Mouse (Mus musculus) hindbrain, embryonic 13.5 days (tissue): Measurements from ENCODE around the gene Clk4. TPM values are rescaled to one million over a fixed set of nuclear protein-coding genes. Genes with fewer than 3 reads are reported as not detected.

ENCODE experiments used
- ATAC-seq: fragments of 200-750 bp; cut with Nextera tagmentation; 2 replicates; pipeline ENCODE4 v1.8.0; 2017; ENCODE audit warnings: moderate TSS enrichment; ENCODE audit not compliant: low FRiP score
- H3K27ac ChIP-seq: fragments of 300-500 bp; sonication (generic); 2 replicates; pipeline ENCODE4 v1.5.1; 2015; ENCODE audit warnings: inconsistent platforms, mild to moderate bottlenecking, moderate library complexity
- H3K27me3 ChIP-seq: fragments of 300-500 bp; sonication (generic); 2 replicates; pipeline ENCODE4 v1.6.1; 2015; ENCODE audit warnings: mild to moderate bottlenecking, inconsistent platforms
- H3K36me3 ChIP-seq: fragments of 300-500 bp; sonication (generic); 2 replicates; pipeline ENCODE4 v1.6.1; 2015; ENCODE audit warnings: mild to moderate bottlenecking, inconsistent platforms
- H3K4me1 ChIP-seq: fragments of 300-500 bp; sonication (generic); replicated peaks from 2 replicates; pipeline ENCODE4 v1.6.1; 2015; ENCODE audit warnings: inconsistent platforms
- H3K4me2 ChIP-seq: fragments of 300-500 bp; sonication (generic); 2 replicates; pipeline ENCODE4 v1.6.1; 2015; ENCODE audit warnings: inconsistent platforms, mild to moderate bottlenecking, moderate library complexity
- H3K4me3 ChIP-seq: fragments of 300-500 bp; sonication (generic); 2 replicates; pipeline ENCODE4 v1.5.1; 2015; ENCODE audit warnings: mild to moderate bottlenecking, inconsistent platforms
- H3K9ac ChIP-seq: fragments of 300-500 bp; sonication (generic); 2 replicates; pipeline ENCODE4 v1.6.1; 2015; ENCODE audit warnings: mild to moderate bottlenecking, inconsistent platforms
- H3K9me3 ChIP-seq: fragments of 300-500 bp; sonication (generic); 2 replicates; pipeline ENCODE4 v1.6.1; 2016; ENCODE audit warnings: inconsistent platforms
- WGBS: fragments of 180-500 bp; shearing (Covaris S2); methylation state at CpG from one replicate; pipeline ENCODE4 v1.1.7; 2015; 5-methylcytosine and 5-hydroxymethylcytosine counted together
- polyA plus RNA-seq: library from polyadenylated mRNA; unstranded; fragments of >200 nt; fragmentation: Nextera tagmentation; extraction: Ambion mirVana; gene quantifications from 2 replicates; pipeline ENCODE4 v1.2.1, GENCODE M21; 2015

The Clk4 gene
- polyA plus RNA-seq, 1 experiment from 2014 or later = 150 TPM

- Histone ChIP-seq H3K9ac (no peak overlapping the region), H3K27me3 (no peaks in the 10 kb centered on the region), H3K4me1 (no peaks in the 10 kb centered on the region), H3K36me3 (no peaks in the 10 kb centered on the region), H3K27ac (no peak overlapping the region), H3K9me3 (0 out of 2 replicates have a peak, but pooled peaks cover 5% of the 10 kb centered on the region), H3K4me3 (no peak overlapping the region), H3K4me2 (no peak overlapping the region)
- ATAC-seq = no peak
These were observed 59.1 kb downstream of the Clk4 start for GRCm38 (mm10) chr11:51320609-51321008.

GRCm38 (mm10) chr11:51326908-51327307 lies 65.4 kb downstream of the Clk4 start:
- Histone ChIP-seq H3K27ac (no peak overlapping the region), H3K4me2 (no peak overlapping the region), H3K9me3 (no peaks in the 10 kb centered on the region), H3K4me3 (no peak overlapping the region), H3K36me3 (no peaks in the 10 kb centered on the region), H3K27me3 (no peaks in the 10 kb centered on the region), H3K4me1 (no peaks in the 10 kb centered on the region), H3K9ac (no peak overlapping the region)
- WGBS = 60% methylated on average over 6 of the region's 6 CpGs
- no peak for ATAC-seq

GRCm38 (mm10) chr11:51328387-51328942 lies 66.9 kb downstream of the Clk4 start:
- Histone ChIP-seq H3K9me3 (no peaks in the 10 kb centered on the region), H3K27ac (no peak overlapping the region), H3K9ac (no peak overlapping the region), H3K4me2 (no peak overlapping the region), H3K36me3 (no peaks in the 10 kb centered on the region), H3K4me1 (no peaks in the 10 kb centered on the region), H3K27me3 (no peaks in the 10 kb centered on the region), H3K4me3 (no peak overlapping the region)
- 89% methylated on average over 12 of the region's 12 CpGs for WGBS
- ATAC-seq = no peak

GRCm38 (mm10) chr11:51329837-51330714 lies 68.5 kb downstream of the Clk4 start:
- ATAC-seq = no peak
- no peak overlapping the region for H3K4me2 ChIP-seq
- 82% methylated on average over 11 of the region's 11 CpGs for WGBS
- no peaks in the 10 kb centered on the region for H3K36me3 ChIP-seq
- no peak overlapping the region for H3K4me3 ChIP-seq
- no peaks in the 10 kb centered on the region for H3K27me3 ChIP-seq
- no peaks in the 10 kb centered on the region for H3K9me3 ChIP-seq
- no peaks in the 10 kb centered on the region for H3K4me1 ChIP-seq
- no peak overlapping the region for H3K9ac ChIP-seq
- H3K27ac ChIP-seq = no peak overlapping the region

Other genes starting within 250 kb of the Clk4 start
- gene Olfr54, start 247.5 kb upstream of the Clk4 start, polyA plus RNA-seq = not detected in 2 replicates
- not detected in 2 replicates for gene Olfr1375, start 213.6 kb upstream of the Clk4 start, polyA plus RNA-seq
- 11.2 and 13.0 TPM in 2 replicates for gene Zfp354a, start 202.5 kb upstream of the Clk4 start, polyA plus RNA-seq
- not detected in 2 replicates for gene Gm12569, start 41.3 kb upstream of the Clk4 start, polyA plus RNA-seq
- gene BC049762, start 1.3 kb downstream of the Clk4 start, polyA plus RNA-seq = 0.26 and 0.27 TPM in 2 replicates
- 6.9 and 7.1 TPM in 2 replicates for gene Col23a1, start 28.2 kb downstream of the Clk4 start, polyA plus RNA-seq